Mouse (Mus musculus): Measurements from ENCODE around the gene Nxn. TPM values are rescaled to one million over a fixed set of nuclear protein-coding genes. Genes with fewer than 3 reads are reported as not detected.
A peak's percentile ranks its signal among the peaks of the same experiment; 100 is the strongest.

The Nxn gene
- polyA plus RNA-seq, 1 experiment from 2014 or later, result 14.9 TPM

GRCm38 (mm10) chr11:76314741-76315140 is 84.2 kb downstream of the Nxn start:
- 77% methylated on average over 4 of the region's 4 CpGs for WGBS

GRCm38 (mm10) chr11:76314140-76314539 is 84.8 kb downstream of the Nxn start:
- no peaks in the 10 kb centered on the region for H3K36me3 ChIP-seq (ENCODE audit: control insufficient read depth, insufficient read depth)
- TF ChIP-seq CTCF (IDR thresholded peaks at IDR 0.05; ENCODE audit: low read depth), result no peak
- no peak overlapping the region for H3K27ac ChIP-seq (ENCODE audit: low read depth, low read length)
- no peak overlapping the region for H3K4me3 ChIP-seq (ENCODE audit: low read depth, low read length)
- no peak overlapping the region for H3K4me2 ChIP-seq (replicated peaks; ENCODE audit: low read depth)
- ATAC-seq, result no peak
- 79% methylated on average over 6 of the region's 6 CpGs for WGBS
- no peaks in the 10 kb centered on the region for H3K27me3 ChIP-seq (replicated peaks; ENCODE audit: control insufficient read depth, insufficient read depth, low read length)
- H3K9ac ChIP-seq (ENCODE audit: low read depth, low read length), result no peak overlapping the region
- no peaks in the 10 kb centered on the region for H3K9me3 ChIP-seq (ENCODE audit: control insufficient read depth)
- H3K4me1 ChIP-seq (replicated peaks; ENCODE audit: control insufficient read depth, insufficient read depth, low read length), result no peaks in the 10 kb centered on the region

More at GRCm38 (mm10) chr11:76314741-76315140, 84.2 kb downstream of the Nxn start:
- H3K4me1 ChIP-seq (replicated peaks; ENCODE audit: control insufficient read depth, insufficient read depth, low read length), result no peaks in the 10 kb centered on the region
- no peak overlapping the region for H3K9ac ChIP-seq (ENCODE audit: low read depth, low read length)
- no peaks in the 10 kb centered on the region for H3K36me3 ChIP-seq (ENCODE audit: control insufficient read depth, insufficient read depth)
- TF ChIP-seq CTCF (IDR thresholded peaks at IDR 0.05; ENCODE audit: low read depth), result peak; percentile 63
- H3K27me3 ChIP-seq (replicated peaks; ENCODE audit: control insufficient read depth, insufficient read depth, low read length), result no peaks in the 10 kb centered on the region
- no peak overlapping the region for H3K4me3 ChIP-seq (ENCODE audit: low read depth, low read length)
- no peak overlapping the region for H3K4me2 ChIP-seq (replicated peaks; ENCODE audit: low read depth)
- H3K9me3 ChIP-seq (ENCODE audit: control insufficient read depth), result no peaks in the 10 kb centered on the region
- no peak for ATAC-seq
- no peak overlapping the region for H3K27ac ChIP-seq (ENCODE audit: low read depth, low read length)

GRCm38 (mm10) chr11:76312805-76313204 is 86.1 kb downstream of the Nxn start:
- H3K27ac ChIP-seq (ENCODE audit: low read depth, low read length), result no peak overlapping the region
- no peaks in the 10 kb centered on the region for H3K9me3 ChIP-seq (ENCODE audit: control insufficient read depth)
- TF ChIP-seq CTCF (IDR thresholded peaks at IDR 0.05; ENCODE audit: low read depth), result no peak
- ATAC-seq, result no peak
- H3K9ac ChIP-seq (ENCODE audit: low read depth, low read length), result no peak overlapping the region
- no peaks in the 10 kb centered on the region for H3K27me3 ChIP-seq (replicated peaks; ENCODE audit: control insufficient read depth, insufficient read depth, low read length)
- H3K36me3 ChIP-seq (ENCODE audit: control insufficient read depth, insufficient read depth), result no peaks in the 10 kb centered on the region
- WGBS, result 26% methylated on average over 4 of the region's 4 CpGs
- no peaks in the 10 kb centered on the region for H3K4me1 ChIP-seq (replicated peaks; ENCODE audit: control insufficient read depth, insufficient read depth, low read length)
- H3K4me3 ChIP-seq (ENCODE audit: low read depth, low read length), result no peak overlapping the region
- H3K4me2 ChIP-seq (replicated peaks; ENCODE audit: low read depth), result no peak overlapping the region

- 77% methylated on average over 12 of the region's 12 CpGs for WGBS
- no peaks in the 10 kb centered on the region for H3K9me3 ChIP-seq (ENCODE audit: control insufficient read depth)
These were observed 87.5 kb downstream of the Nxn start for GRCm38 (mm10) chr11:76311224-76312000.

GRCm38 (mm10) chr11:76309868-76310267 is 89.1 kb downstream of the Nxn start:
- no peak overlapping the region for H3K9ac ChIP-seq (ENCODE audit: low read depth, low read length)
- H3K4me2 ChIP-seq (replicated peaks; ENCODE audit: low read depth), result no peak overlapping the region
- H3K4me1 ChIP-seq (replicated peaks; ENCODE audit: control insufficient read depth, insufficient read depth, low read length), result no peaks in the 10 kb centered on the region
- WGBS, result 48% methylated on average over 5 of the region's 5 CpGs
- no peaks in the 10 kb centered on the region for H3K9me3 ChIP-seq (ENCODE audit: control insufficient read depth)
- no peak overlapping the region for H3K4me3 ChIP-seq (ENCODE audit: low read depth, low read length)
- no peaks in the 10 kb centered on the region for H3K36me3 ChIP-seq (ENCODE audit: control insufficient read depth, insufficient read depth)
- no peaks in the 10 kb centered on the region for H3K27me3 ChIP-seq (replicated peaks; ENCODE audit: control insufficient read depth, insufficient read depth, low read length)
- no peak overlapping the region for H3K27ac ChIP-seq (ENCODE audit: low read depth, low read length)
- no peak for TF ChIP-seq CTCF (IDR thresholded peaks at IDR 0.05; ENCODE audit: low read depth)
- ATAC-seq, result no peak

More at GRCm38 (mm10) chr11:76311224-76312000, 87.5 kb downstream of the Nxn start:
- ATAC-seq, result no peak
- no peaks in the 10 kb centered on the region for H3K4me1 ChIP-seq (replicated peaks; ENCODE audit: control insufficient read depth, insufficient read depth, low read length)
- no peaks in the 10 kb centered on the region for H3K27me3 ChIP-seq (replicated peaks; ENCODE audit: control insufficient read depth, insufficient read depth, low read length)
- no peak overlapping the region for H3K4me2 ChIP-seq (replicated peaks; ENCODE audit: low read depth)
- H3K9ac ChIP-seq (ENCODE audit: low read depth, low read length), result no peak overlapping the region
- H3K36me3 ChIP-seq (ENCODE audit: control insufficient read depth, insufficient read depth), result no peaks in the 10 kb centered on the region
- H3K4me3 ChIP-seq (ENCODE audit: low read depth, low read length), result no peak overlapping the region
- no peak for TF ChIP-seq CTCF (IDR thresholded peaks at IDR 0.05; ENCODE audit: low read depth)
- no peak overlapping the region for H3K27ac ChIP-seq (ENCODE audit: low read depth, low read length)

GRCm38 (mm10) chr11:76309072-76309471 is 89.9 kb downstream of the Nxn start:
- no peak for ATAC-seq
- no peak for TF ChIP-seq CTCF (IDR thresholded peaks at IDR 0.05; ENCODE audit: low read depth)
- Histone ChIP-seq H3K4me3 (ENCODE audit: low read depth, low read length) (no peak overlapping the region), H3K27me3 (replicated peaks; ENCODE audit: control insufficient read depth, insufficient read depth, low read length) (no peaks in the 10 kb centered on the region), H3K4me2 (replicated peaks; ENCODE audit: low read depth) (no peak overlapping the region), H3K4me1 (replicated peaks; ENCODE audit: control insufficient read depth, insufficient read depth, low read length) (no peaks in the 10 kb centered on the region), H3K36me3 (ENCODE audit: control insufficient read depth, insufficient read depth) (no peaks in the 10 kb centered on the region), H3K9ac (ENCODE audit: low read depth, low read length) (no peak overlapping the region), H3K27ac (ENCODE audit: low read depth, low read length) (no peak overlapping the region), H3K9me3 (ENCODE audit: control insufficient read depth) (no peaks in the 10 kb centered on the region)
- WGBS, result 39% methylated on average over 6 of the region's 6 CpGs

All from intestine, postnatal 0 days (tissue).